Mouse (Mus musculus) MEL (cell line): ENCODE results near the gene Chst8. TPM values are rescaled to one million over a fixed set of nuclear protein-coding genes. Genes with fewer than 3 reads are reported as not detected.

ENCODE experiments used
- DNase-seq: peaks from one replicate; pipeline ENCODE4 v3.0.0; 2011; ENCODE audit warnings: low read depth, low spot score
- H3K27ac ChIP-seq: 2 replicates; pipeline ENCODE4 v1.5.1; 2012; ENCODE audit warnings: low read depth, mild to moderate bottlenecking, control low read depth, low read length, moderate library complexity; ENCODE audit not compliant: control insufficient read depth
- H3K27me3 ChIP-seq, 2 experiments: fragments of 150-350 bp in 1 of 2; sonication (generic) in 1 of 2; 2 replicates each; pipeline ENCODE4 v1.6.1; 2012; ENCODE audit warnings: low read length in 2 of 2, mild to moderate bottlenecking in 2 of 2, improper control_type of control experiment in 1 of 2, moderate library complexity in 1 of 2; ENCODE audit not compliant: insufficient read depth in 2 of 2, control insufficient read depth in 1 of 2
- H3K36me3 ChIP-seq, 2 experiments: 2 replicates each; pipeline ENCODE4 v1.6.1; 2012 to 2014; ENCODE audit warnings: low read length in 2 of 2, improper control_type of control experiment in 1 of 2, inconsistent platforms in 1 of 2, mild to moderate bottlenecking in 1 of 2; ENCODE audit not compliant: insufficient read depth in 2 of 2, control insufficient read depth in 1 of 2
- H3K4me1 ChIP-seq, 2 experiments: fragments of 150-350 bp in 1 of 2; sonication (generic) in 1 of 2; 2 replicates each; pipeline ENCODE4 v1.6.1; 2012; ENCODE audit warnings: low read length in 2 of 2, improper control_type of control experiment in 1 of 2, mild to moderate bottlenecking in 1 of 2; ENCODE audit not compliant: insufficient read depth in 2 of 2, control insufficient read depth in 1 of 2
- H3K4me3 ChIP-seq, 2 experiments: fragments of 150-350 bp in 1 of 2; sonication (generic) in 1 of 2; 2 replicates each; pipeline ENCODE4 v1.5.1; 2012; ENCODE audit warnings: low read depth in 2 of 2, low read length in 2 of 2, mild to moderate bottlenecking in 2 of 2, moderate library complexity in 2 of 2, control low read depth in 1 of 2, improper control_type of control experiment in 1 of 2; ENCODE audit not compliant: control insufficient read depth in 1 of 2, insufficient read depth in 1 of 2
- H3K79me2 ChIP-seq: 2 replicates; pipeline ENCODE4 v1.6.1; 2012; ENCODE audit warnings: mild to moderate bottlenecking, low read length, moderate library complexity; ENCODE audit not compliant: control insufficient read depth, poor library complexity, insufficient read depth
- H3K9ac ChIP-seq: 2 replicates; pipeline ENCODE4 v1.6.1; 2012; ENCODE audit warnings: low read depth, mild to moderate bottlenecking, control low read depth, low read length, moderate library complexity; ENCODE audit not compliant: control insufficient read depth, poor library complexity, severe bottlenecking
- H3K9me3 ChIP-seq: fragments of 150-350 bp; sonication (generic); replicated peaks from 2 replicates; pipeline ENCODE4 v1.6.1; 2012; ENCODE audit warnings: mild to moderate bottlenecking, low read length, improper control_type of control experiment, moderate library complexity; ENCODE audit not compliant: insufficient read depth
- BHLHE40 ChIP-seq: IDR thresholded peaks from 2 replicates; pipeline ENCODE4 v1.6.1; 2012; ENCODE audit warnings: low read depth, mild to moderate bottlenecking, inconsistent platforms, low read length, improper control_type of control experiment, borderline replicate concordance
- CHD2 ChIP-seq: IDR thresholded peaks from 2 replicates; pipeline ENCODE4 v1.6.1; 2011; ENCODE audit warnings: low read length, improper control_type of control experiment
- E2F4 ChIP-seq: IDR thresholded peaks from 2 replicates; pipeline ENCODE4 v1.6.1; 2011; ENCODE audit warnings: low read depth, low read length, improper control_type of control experiment, borderline replicate concordance
- ELF1 ChIP-seq: IDR thresholded peaks from 2 replicates; pipeline ENCODE4 v1.6.1; 2014; ENCODE audit warnings: low read depth, mild to moderate bottlenecking, inconsistent platforms, low read length, improper control_type of control experiment, moderate library complexity
- EP300 ChIP-seq, 2 experiments: IDR thresholded peaks; 2 replicates each; pipeline ENCODE4 v1.6.1; 2011; ENCODE audit warnings: improper control_type of control experiment in 2 of 2, low read length in 2 of 2, low read depth in 1 of 2, mild to moderate bottlenecking in 1 of 2
- ETS1 ChIP-seq: IDR thresholded peaks from 2 replicates; pipeline ENCODE4 v1.6.1; 2012; ENCODE audit warnings: low read depth, mild to moderate bottlenecking, inconsistent platforms, low read length, improper control_type of control experiment, moderate library complexity
- GATA1 ChIP-seq: IDR thresholded peaks from 2 replicates; pipeline ENCODE4 v1.6.1; 2011; ENCODE audit warnings: low read depth, low read length, improper control_type of control experiment
- JUND ChIP-seq: IDR thresholded peaks from 2 replicates; pipeline ENCODE4 v1.6.1; 2011; ENCODE audit warnings: low read depth, mild to moderate bottlenecking, improper control_type of control experiment, low read length
- MAFK ChIP-seq: IDR thresholded peaks from 2 replicates; pipeline ENCODE4 v1.6.1; 2011; ENCODE audit warnings: low read depth, mild to moderate bottlenecking, low read length, improper control_type of control experiment, borderline replicate concordance
- MAX ChIP-seq: IDR thresholded peaks from 2 replicates; pipeline ENCODE4 v1.6.1; 2011; ENCODE audit warnings: low read length, improper control_type of control experiment
- MAZ ChIP-seq: IDR thresholded peaks from 2 replicates; pipeline ENCODE4 v1.6.1; 2012; ENCODE audit warnings: low read depth, mild to moderate bottlenecking, inconsistent platforms, low read length, improper control_type of control experiment
- MEF2A ChIP-seq: IDR thresholded peaks from 2 replicates; pipeline ENCODE4 v1.6.1; 2014; ENCODE audit warnings: low read depth, mild to moderate bottlenecking, inconsistent platforms, low read length, improper control_type of control experiment; ENCODE audit not compliant: poor library complexity, insufficient replicate concordance, severe bottlenecking; ENCODE audit errors: extremely low read depth
- MXI1 ChIP-seq: IDR thresholded peaks from 2 replicates; pipeline ENCODE4 v1.6.1; 2011; ENCODE audit warnings: mild to moderate bottlenecking, low read depth, low read length, improper control_type of control experiment
- MYC ChIP-seq: IDR thresholded peaks from 2 replicates; pipeline ENCODE4 v1.6.1; 2011; ENCODE audit warnings: low read depth, mild to moderate bottlenecking, low read length, improper control_type of control experiment, moderate library complexity
- NRF1 ChIP-seq: IDR thresholded peaks from 2 replicates; pipeline ENCODE4 v1.6.1; 2014; ENCODE audit warnings: low read depth, mild to moderate bottlenecking, inconsistent platforms, low read length, improper control_type of control experiment, moderate library complexity; ENCODE audit not compliant: poor library complexity, insufficient read depth, severe bottlenecking
- POLR2A ChIP-seq, 2 experiments: IDR thresholded peaks; 2 replicates each; pipeline ENCODE4 v1.6.1; 2011 to 2012; ENCODE audit warnings: low read length in 2 of 2, mild to moderate bottlenecking in 2 of 2, control low read depth in 1 of 2, improper control_type of control experiment in 1 of 2, low read depth in 1 of 2, moderate library complexity in 1 of 2; ENCODE audit not compliant: control insufficient read depth in 1 of 2, insufficient read depth in 1 of 2, poor library complexity in 1 of 2
- TAL1 ChIP-seq: IDR thresholded peaks from 2 replicates; pipeline ENCODE4 v1.6.1; 2012; ENCODE audit warnings: mild to moderate bottlenecking, inconsistent platforms, low read length, moderate library complexity, mixed read lengths
- TBP ChIP-seq: IDR thresholded peaks from 2 replicates; pipeline ENCODE4 v1.8.0; 2011; ENCODE audit warnings: low read depth, low read length, improper control_type of control experiment
- USF2 ChIP-seq, 2 experiments: IDR thresholded peaks; 2 replicates each; pipeline ENCODE4 v1.6.1; 2011 to 2012; ENCODE audit warnings: improper control_type of control experiment in 2 of 2, low read length in 2 of 2, borderline replicate concordance in 1 of 2, inconsistent platforms in 1 of 2, low read depth in 1 of 2, mild to moderate bottlenecking in 1 of 2; ENCODE audit not compliant: insufficient read depth in 1 of 2
- ZMIZ1 ChIP-seq: IDR thresholded peaks from 2 replicates; pipeline ENCODE4 v1.6.1; 2012; ENCODE audit warnings: low read depth, mild to moderate bottlenecking, inconsistent platforms, low read length, improper control_type of control experiment, moderate library complexity
- polyA plus RNA-seq, 2 experiments: library from polyadenylated mRNA; stranded (reverse) in 1 of 2; unstranded in 1 of 2; fragments of >175 nt in 1 of 2; fragments of >200 nt in 1 of 2; gene quantifications; 2 replicates each; pipeline versions ENCODE4 v1.2.1 to v1.2.4; 2012; ENCODE audit warnings: low replicate concordance in 2 of 2, low read depth in 1 of 2; ENCODE audit not compliant: insufficient read length in 2 of 2, insufficient read depth in 1 of 2, missing spikeins in 1 of 2
- total RNA-seq: library from RNA; depleted of rRNA; stranded (reverse); fragments of 300-350 nt; gene quantifications from 2 replicates; pipeline ENCODE4 v1.2.3, GENCODE M21; 2012

Chst8 gene
- total and polyA plus RNA-seq, 3 experiments, result not detected

GRCm38 (mm10) chr7:34743411-34744085, 69.0 kb downstream of the Chst8 start:
- Histone ChIP-seq H3K9me3 (no peaks in the 10 kb centered on the region), H3K36me3 (no peaks in the 10 kb centered on the region), H3K27me3 (no peaks in the 10 kb centered on the region), H3K4me3 (no peak overlapping the region), H3K27ac (no peak overlapping the region), H3K79me2 (no peaks in the 10 kb centered on the region), H3K4me1 (no peaks in the 10 kb centered on the region), H3K9ac (no peak overlapping the region)
- TF ChIP-seq USF2 (IDR thresholded peaks at IDR 0.05; ENCODE audit: borderline replicate concordance in 1 of 2, insufficient read depth in 1 of 2, low read depth in 1 of 2, low read length in 2 of 2) (no peak), POLR2A (IDR thresholded peaks at IDR 0.05; ENCODE audit: control insufficient read depth in 1 of 2, insufficient read depth in 1 of 2, low read depth in 1 of 2, low read length in 2 of 2, poor library complexity in 1 of 2) (no peak)
- DNase-seq, result no peak

GRCm38 (mm10) chr7:34739371-34739770, 73.1 kb downstream of the Chst8 start:
- H3K36me3 ChIP-seq, result no peaks in the 10 kb centered on the region
- H3K27me3 ChIP-seq, result no peaks in the 10 kb centered on the region
- H3K9me3 ChIP-seq, result no peaks in the 10 kb centered on the region
- no peak overlapping the region for H3K27ac ChIP-seq
- DNase-seq, result no peak
- H3K4me3 ChIP-seq, result no peak overlapping the region
- H3K9ac ChIP-seq, result no peak overlapping the region
- no peaks in the 10 kb centered on the region for H3K4me1 ChIP-seq
- TF ChIP-seq MEF2A (no peak), EP300 (IDR thresholded peaks at IDR 0.05; ENCODE audit: low read depth in 1 of 2, low read length in 2 of 2) (no peak), MYC (no peak), ETS1 (no peak), TAL1 (no peak), MAFK (no peak), JUND (no peak), MAZ (no peak), CHD2 (no peak), TBP (no peak), E2F4 (no peak), ELF1 (no peak), MXI1 (no peak), MAX (no peak), ZMIZ1 (no peak), NRF1 (no peak), GATA1 (no peak), BHLHE40 (no peak)
- TF ChIP-seq, all 39 proteins: peak for 0
- no peaks in the 10 kb centered on the region for H3K79me2 ChIP-seq
